Mouse (Mus musculus): Measurements from ENCODE around the gene Olfr1301.

Olfr1301 gene

DNA sequence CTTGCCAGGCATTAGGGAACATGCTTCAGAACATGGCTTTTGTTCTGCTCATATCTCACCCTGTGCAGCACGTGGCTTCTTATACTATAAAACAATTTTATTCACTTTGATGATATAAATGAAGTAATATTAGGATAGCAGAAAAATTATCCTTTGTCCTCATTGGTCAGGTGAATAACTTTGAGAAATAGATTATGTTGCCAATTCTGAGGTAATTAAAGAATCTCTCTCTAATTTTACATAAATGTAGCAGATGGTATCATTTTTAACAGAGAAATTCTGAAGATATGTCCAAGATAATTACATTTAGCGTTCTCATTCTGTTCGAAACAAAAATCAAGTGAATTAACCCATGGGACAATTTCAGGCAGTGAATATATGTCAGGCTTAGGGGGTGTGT lies at the start of gene Olfr1301:
TSS of gene Olfr1301 (plus strand) at position 301 of the 400 bp plus-strand sequence.
- DNase-seq (ENCODE audit: low read depth, low spot score): no peak

DNA sequence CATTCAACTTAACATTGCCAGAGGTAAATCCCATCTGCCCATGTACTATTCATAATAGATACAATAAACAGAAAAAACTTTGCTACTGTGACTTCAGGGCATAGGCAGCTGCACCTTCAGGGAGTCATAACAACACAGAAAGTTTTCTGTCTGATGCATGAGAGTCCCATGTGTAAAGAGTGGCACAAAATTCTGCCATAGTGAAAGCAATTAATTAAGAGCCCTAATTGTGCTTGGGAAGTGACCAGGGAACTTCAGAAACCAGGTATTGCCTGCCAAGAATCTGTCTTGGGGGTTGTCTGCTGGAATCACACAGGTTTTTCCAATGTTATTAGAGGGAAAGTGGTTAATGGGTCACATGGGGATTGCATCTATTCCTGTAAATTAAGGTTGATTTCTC lies 24.1 kb upstream of the Olfr1301 start:
- no peak for DNase-seq (ENCODE audit: low read depth, low spot score)

DNA sequence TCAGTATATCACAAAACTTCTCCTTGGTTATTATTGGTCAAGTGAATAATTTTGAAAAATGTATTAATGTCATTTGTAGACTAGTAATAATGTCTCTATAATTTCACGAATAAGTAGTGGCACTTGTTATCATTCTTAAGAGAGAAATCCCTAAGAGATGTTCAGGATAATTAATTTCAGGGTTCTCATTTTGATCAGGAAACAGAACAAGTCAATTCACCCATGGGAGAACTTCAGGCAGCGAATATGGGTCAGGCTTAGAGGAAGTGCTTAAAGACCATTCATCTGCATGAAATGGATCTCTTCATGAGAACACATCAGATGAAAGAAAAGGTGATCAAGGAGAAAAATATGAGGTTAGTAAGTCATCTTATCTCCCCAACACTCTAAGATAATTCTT lies 26.3 kb downstream of the Olfr1301 start, which contains the start of gene Olfr1302:
TSS of gene Olfr1302 (plus strand) at position 301 of the 400 bp plus-strand sequence.
- no peak for DNase-seq (ENCODE audit: low read depth, low spot score)

Data from A20 (cell line).